Mouse (Mus musculus): ENCODE measurements around the gene Arl6ip5. TPM values are rescaled to one million over a fixed set of nuclear protein-coding genes. Genes with fewer than 3 reads are reported as not detected.

Arl6ip5 gene
- polyA plus RNA-seq, 1 experiment from 2014 or later, result 45.0 TPM

DNA sequence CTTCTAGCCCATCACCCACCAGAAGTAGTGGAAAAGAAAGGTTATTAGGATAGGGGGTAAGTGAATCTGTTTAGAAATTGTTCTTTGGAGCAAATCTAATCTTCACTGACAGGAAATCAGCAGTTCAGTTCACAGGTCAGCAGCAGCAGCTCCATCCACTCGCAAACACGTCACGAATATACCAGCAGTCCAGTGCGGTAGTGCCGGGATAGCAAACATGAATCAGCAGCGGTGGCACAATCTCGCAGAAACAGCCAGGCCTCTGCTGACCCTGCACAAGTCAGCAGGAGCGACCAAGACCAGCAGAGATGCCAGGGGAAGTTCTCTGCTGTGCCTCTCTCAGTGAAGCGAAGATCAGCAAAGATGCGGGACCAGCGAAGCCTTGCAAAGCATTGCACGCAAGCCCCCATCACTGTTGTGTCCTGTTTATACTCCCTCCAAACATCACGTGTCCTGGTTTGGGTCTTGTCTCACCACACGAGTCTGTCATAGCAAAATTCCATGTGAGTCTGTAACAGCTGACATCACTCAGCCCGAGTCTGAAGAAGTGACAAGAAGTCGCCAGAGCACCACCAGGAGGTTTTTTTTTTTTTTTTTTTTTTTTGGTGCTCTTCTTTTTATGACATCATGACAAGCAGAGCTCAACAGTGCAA lies 62.7 kb downstream of the Arl6ip5 start:
- 88% methylated on average over 16 of the region's 16 CpGs for WGBS

GRCm38 (mm10) chr6:97273777-97274176 lies 63.3 kb downstream of the Arl6ip5 start:
- no peak overlapping the region for H3K4me2 ChIP-seq
- H3K4me1 ChIP-seq (replicated peaks), result peaks cover 15% of the 10 kb centered on the region
- H3K9me3 ChIP-seq, result no peaks in the 10 kb centered on the region
- WGBS, result 89% methylated on average over 3 of the region's 3 CpGs
- H3K27ac ChIP-seq, result no peak overlapping the region
- no peak overlapping the region for H3K9ac ChIP-seq (replicated peaks)
- H3K36me3 ChIP-seq, result no peaks in the 10 kb centered on the region
- H3K4me3 ChIP-seq (replicated peaks), result no peak overlapping the region
- ATAC-seq (ENCODE audit: insufficient number of reproducible peaks, insufficient read depth, low FRiP score, low TSS enrichment, low read depth), result no peak
- no peaks in the 10 kb centered on the region; the same call in 1 of the 2 replicates for H3K27me3 ChIP-seq

More for the DNA sequence above, 62.7 kb downstream of the Arl6ip5 start:
- Histone ChIP-seq H3K27me3 (no peaks in the 10 kb centered on the region; the same call in 1 of the 2 replicates), H3K9ac (replicated peaks) (no peak overlapping the region), H3K4me1 (replicated peaks) (peaks cover 11% of the 10 kb centered on the region), H3K9me3 (no peaks in the 10 kb centered on the region), H3K36me3 (no peaks in the 10 kb centered on the region), H3K4me2 (no peak overlapping the region), H3K27ac (no peak overlapping the region), H3K4me3 (replicated peaks) (no peak overlapping the region)
- no peak for ATAC-seq (ENCODE audit: insufficient number of reproducible peaks, insufficient read depth, low FRiP score, low TSS enrichment, low read depth)

DNA sequence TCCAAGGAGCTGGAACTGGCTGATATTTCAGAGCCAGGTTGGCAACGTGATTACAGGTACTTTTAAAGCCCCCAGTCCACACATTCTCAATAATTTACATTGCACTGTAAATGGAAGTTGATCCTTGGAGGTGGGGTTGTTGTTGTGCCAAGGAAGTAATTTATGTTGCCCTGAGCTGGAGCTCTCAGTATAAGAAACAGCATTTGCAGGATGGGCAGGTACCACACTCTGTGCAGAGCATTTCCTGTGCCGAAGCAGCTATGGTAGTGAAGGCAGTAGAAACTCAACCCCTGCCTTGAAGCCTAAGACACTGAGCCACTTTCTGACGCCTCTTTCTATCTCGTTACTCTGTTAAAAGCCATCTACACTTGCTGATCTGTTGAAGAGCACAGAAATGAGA lies 65.3 kb downstream of the Arl6ip5 start:
- H3K27ac ChIP-seq, result no peak overlapping the region
- no peak for ATAC-seq (ENCODE audit: insufficient number of reproducible peaks, insufficient read depth, low FRiP score, low TSS enrichment, low read depth)
- peaks cover 3% of the 10 kb centered on the region for H3K27me3 ChIP-seq
- H3K4me3 ChIP-seq (replicated peaks), result no peak overlapping the region
- peak overlapping the region; percentile 30; the same call in 1 of the 2 replicates for H3K4me2 ChIP-seq
- 41% methylated on average over 4 of the region's 4 CpGs for WGBS
- H3K36me3 ChIP-seq, result no peaks in the 10 kb centered on the region
- no peaks in the 10 kb centered on the region for H3K9me3 ChIP-seq
- peaks cover 19% of the 10 kb centered on the region for H3K4me1 ChIP-seq (replicated peaks)
- no peak overlapping the region for H3K9ac ChIP-seq (replicated peaks)

GRCm38 (mm10) chr6:97276366-97276765 lies 65.9 kb downstream of the Arl6ip5 start:
- Histone ChIP-seq H3K27ac (no peak overlapping the region), H3K36me3 (no peaks in the 10 kb centered on the region), H3K4me1 (replicated peaks) (peaks cover 19% of the 10 kb centered on the region), H3K4me3 (replicated peaks) (no peak overlapping the region), H3K27me3 (peaks cover 3% of the 10 kb centered on the region), H3K4me2 (peak overlapping the region; percentile 30; the same call in 1 of the 2 replicates), H3K9me3 (no peaks in the 10 kb centered on the region), H3K9ac (replicated peaks) (0 out of 2 replicates have a peak overlapping the region, but pooled peaks have one; percentile 8)
- ATAC-seq (ENCODE audit: insufficient number of reproducible peaks, insufficient read depth, low FRiP score, low TSS enrichment, low read depth), result no peak
- WGBS, result 36% methylated on average over 4 of the region's 4 CpGs

- no peak overlapping the region for H3K27ac ChIP-seq
- H3K9ac ChIP-seq (replicated peaks), result no peak overlapping the region
- H3K27me3 ChIP-seq, result peaks cover 3% of the 10 kb centered on the region
- peaks cover 19% of the 10 kb centered on the region for H3K4me1 ChIP-seq (replicated peaks)
- no peaks in the 10 kb centered on the region for H3K9me3 ChIP-seq
- WGBS, result 55% methylated on average over 5 of the region's 5 CpGs
- H3K36me3 ChIP-seq, result no peaks in the 10 kb centered on the region
- H3K4me3 ChIP-seq (replicated peaks), result no peak overlapping the region
- no peak for ATAC-seq (ENCODE audit: insufficient number of reproducible peaks, insufficient read depth, low FRiP score, low TSS enrichment, low read depth)
- H3K4me2 ChIP-seq, result no peak overlapping the region
Measured at GRCm38 (mm10) chr6:97276890-97277497, 66.5 kb downstream of the Arl6ip5 start.

- Histone ChIP-seq H3K27ac (no peak overlapping the region), H3K4me2 (peak overlapping the region; percentile 63), H3K4me3 (replicated peaks) (peak overlapping the region; percentile 28), H3K9ac (replicated peaks) (peak overlapping the region; percentile 13; the same call in 1 of the 2 replicates), H3K9me3 (no peaks in the 10 kb centered on the region), H3K4me1 (replicated peaks) (peaks cover 19% of the 10 kb centered on the region), H3K27me3 (peaks cover 3% of the 10 kb centered on the region), H3K36me3 (no peaks in the 10 kb centered on the region)
- ATAC-seq (ENCODE audit: insufficient number of reproducible peaks, insufficient read depth, low FRiP score, low TSS enrichment, low read depth), result peak; percentile 80; the same call in 1 of the 2 replicates
- whole genome bisulfite sequencing, result 3% methylated on average over 19 of the region's 19 CpGs
Measured at GRCm38 (mm10) chr6:97278014-97278787, 67.7 kb downstream of the Arl6ip5 start.

- H3K9me3 ChIP-seq, result no peaks in the 10 kb centered on the region
- peaks cover 19% of the 10 kb centered on the region for H3K4me1 ChIP-seq (replicated peaks)
- no peaks in the 10 kb centered on the region for H3K36me3 ChIP-seq
- ATAC-seq (ENCODE audit: insufficient number of reproducible peaks, insufficient read depth, low FRiP score, low TSS enrichment, low read depth), result no peak
- H3K9ac ChIP-seq (replicated peaks), result no peak overlapping the region
- H3K4me3 ChIP-seq (replicated peaks), result no peak overlapping the region
- no peak overlapping the region for H3K27ac ChIP-seq
- H3K4me2 ChIP-seq, result no peak overlapping the region
- peaks cover 3% of the 10 kb centered on the region for H3K27me3 ChIP-seq
- WGBS, result 42% methylated on average over 6 of the region's 6 CpGs
Measured at GRCm38 (mm10) chr6:97278878-97279277, 68.4 kb downstream of the Arl6ip5 start.

Other genes starting within 250 kb of the Arl6ip5 start
- gene Fam19a4, start 150.3 kb upstream of the Arl6ip5 start, polyA plus RNA-seq (2016; fragmentation: Nextera tagmentation; extraction: Ambion mirVana), result 0.46 and 0.71 TPM in 2 replicates
- 13.3 and 14.7 TPM in 2 replicates for gene Eogt, start 61.5 kb upstream of the Arl6ip5 start, polyA plus RNA-seq (2016; fragmentation: Nextera tagmentation; extraction: Ambion mirVana)
- 32.0 and 38.3 TPM in 2 replicates for gene Tmf1, start 31.6 kb upstream of the Arl6ip5 start, polyA plus RNA-seq (2016; fragmentation: Nextera tagmentation; extraction: Ambion mirVana)
- 96.6 and 99.4 TPM in 2 replicates for gene Uba3, start 5.0 kb upstream of the Arl6ip5 start, polyA plus RNA-seq (2016; fragmentation: Nextera tagmentation; extraction: Ambion mirVana)
- gene Lmod3, start 42.1 kb downstream of the Arl6ip5 start, polyA plus RNA-seq (2016; fragmentation: Nextera tagmentation; extraction: Ambion mirVana), result 4.6 and 5.5 TPM in 2 replicates

Data from limb, embryonic 12.5 days (tissue).